Mouse (Mus musculus): Measurements from ENCODE around the gene Khdc1c. TPM values are rescaled to one million over a fixed set of nuclear protein-coding genes. Genes with fewer than 3 reads are reported as not detected.

The Khdc1c gene
- polyA plus RNA-seq (2012; rRNA removed) = not detected in 2 replicates

GRCm38 (mm10) chr1:21368031-21368430 lies at the start of gene Khdc1c:
TSS of gene Khdc1c (plus strand) at chr1:21368331.

GRCm38 (mm10) chr1:21349341-21349740 lies 18.8 kb upstream of the Khdc1c start, which contains the start of gene Khdc1a:
TSS of gene Khdc1a (plus strand) at chr1:21349641.

GRCm38 (mm10) chr1:21383256-21383655 lies 15.1 kb downstream of the Khdc1c start, which contains the start of gene Khdc1b:
TSS of gene Khdc1b (plus strand) at chr1:21383556.

Other genes with a start within 250 kb of the Khdc1c start
- gene Tmem14a, start 149.8 kb upstream of the Khdc1c start, polyA plus RNA-seq (2012; rRNA removed) = 2.3 and 3.0 TPM in 2 replicates
- gene Gsta3, start 127.7 kb upstream of the Khdc1c start, polyA plus RNA-seq (2012; rRNA removed) = 1.8 and 3.9 TPM in 2 replicates
- gene Khdc1a, start 18.7 kb upstream of the Khdc1c start, polyA plus RNA-seq (2012; rRNA removed) = 0.12 and 0.13 TPM in 2 replicates
- not detected in 2 replicates for gene Khdc1b, start 15.2 kb downstream of the Khdc1c start, polyA plus RNA-seq (2012; rRNA removed)

Measured in colon, adult 2 months (tissue).